Mouse (Mus musculus) forebrain, embryonic 13.5 days (tissue): ENCODE measurements around the gene Copb1. TPM values are rescaled to one million over a fixed set of nuclear protein-coding genes. Genes with fewer than 3 reads are reported as not detected.
A peak's percentile ranks its signal among the peaks of the same experiment; 100 is the strongest.

Experiments used
- ATAC-seq: fragments of 200-750 bp; cut with Nextera tagmentation; 2 replicates; pipeline ENCODE4 v1.8.0; 2017
- H3K27ac ChIP-seq: fragments of 300-500 bp; sonication (generic); 2 replicates; pipeline ENCODE4 v1.5.1; 2015; ENCODE audit warnings: inconsistent platforms, mild to moderate bottlenecking, moderate library complexity
- H3K27me3 ChIP-seq: fragments of 300-500 bp; sonication (generic); 2 replicates; pipeline ENCODE4 v1.6.1; 2015; ENCODE audit warnings: mild to moderate bottlenecking, inconsistent platforms
- H3K36me3 ChIP-seq: fragments of 300-500 bp; sonication (generic); 2 replicates; pipeline ENCODE4 v1.6.1; 2015; ENCODE audit warnings: mild to moderate bottlenecking, inconsistent platforms; ENCODE audit not compliant: poor library complexity, severe bottlenecking
- H3K4me1 ChIP-seq: fragments of 300-500 bp; sonication (generic); 2 replicates; pipeline ENCODE4 v1.6.1; 2015; ENCODE audit warnings: inconsistent platforms
- H3K4me2 ChIP-seq: fragments of 300-500 bp; sonication (generic); 2 replicates; pipeline ENCODE4 v1.6.1; 2015; ENCODE audit warnings: inconsistent platforms, mild to moderate bottlenecking, moderate library complexity
- H3K4me3 ChIP-seq: fragments of 300-500 bp; sonication (generic); 2 replicates; pipeline ENCODE4 v1.5.1; 2015; ENCODE audit warnings: mild to moderate bottlenecking, inconsistent platforms
- H3K9ac ChIP-seq: fragments of 300-500 bp; sonication (generic); 2 replicates; pipeline ENCODE4 v1.6.1; 2015; ENCODE audit warnings: mild to moderate bottlenecking, inconsistent platforms
- H3K9me3 ChIP-seq: fragments of 300-500 bp; sonication (generic); replicated peaks from 2 replicates; pipeline ENCODE4 v1.6.1; 2016; ENCODE audit warnings: inconsistent platforms
- WGBS: fragments of 180-500 bp; shearing (Covaris S2); methylation state at CpG from one replicate; pipeline ENCODE4 v1.1.7; 2015; 5-methylcytosine and 5-hydroxymethylcytosine counted together
- polyA plus RNA-seq: library from polyadenylated mRNA; unstranded; fragments of >200 nt; fragmentation: Nextera tagmentation; extraction: Ambion mirVana; gene quantifications from 2 replicates; pipeline ENCODE4 v1.2.1, GENCODE M21; 2015

Copb1 gene
- polyA plus RNA-seq, 1 experiment from 2014 or later, result 84.1 TPM

DNA sequence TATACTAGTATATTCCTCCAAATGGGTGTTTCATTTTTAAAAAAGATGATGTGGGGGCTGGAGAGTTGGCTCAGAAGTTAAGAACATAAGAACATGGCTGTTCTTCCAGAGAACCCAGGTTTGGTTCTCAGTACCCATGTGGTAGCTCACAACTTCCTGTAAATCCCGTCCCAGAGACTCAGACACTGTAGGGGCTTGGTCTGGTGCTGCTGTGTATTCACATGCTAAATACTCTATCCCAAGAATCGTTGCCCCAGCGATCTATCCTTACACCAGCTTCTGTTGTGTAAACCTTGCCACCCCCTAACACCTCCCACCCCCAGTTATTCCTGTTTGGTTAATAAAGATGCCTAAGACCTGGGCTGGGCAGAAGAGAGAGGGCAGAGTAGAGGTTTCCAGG lies 61.9 kb downstream of the Copb1 start:
- H3K27me3 ChIP-seq, result no peaks in the 10 kb centered on the region
- H3K4me1 ChIP-seq, result no peaks in the 10 kb centered on the region
- H3K9me3 ChIP-seq, result no peaks in the 10 kb centered on the region
- H3K9ac ChIP-seq, result no peak overlapping the region
- H3K36me3 ChIP-seq, result no peaks in the 10 kb centered on the region
- no peak overlapping the region for H3K27ac ChIP-seq
- H3K4me3 ChIP-seq, result no peak overlapping the region
- WGBS, result 46% methylated on average over 3 of the region's 3 CpGs
- ATAC-seq, result no peak
- no peak overlapping the region for H3K4me2 ChIP-seq

DNA sequence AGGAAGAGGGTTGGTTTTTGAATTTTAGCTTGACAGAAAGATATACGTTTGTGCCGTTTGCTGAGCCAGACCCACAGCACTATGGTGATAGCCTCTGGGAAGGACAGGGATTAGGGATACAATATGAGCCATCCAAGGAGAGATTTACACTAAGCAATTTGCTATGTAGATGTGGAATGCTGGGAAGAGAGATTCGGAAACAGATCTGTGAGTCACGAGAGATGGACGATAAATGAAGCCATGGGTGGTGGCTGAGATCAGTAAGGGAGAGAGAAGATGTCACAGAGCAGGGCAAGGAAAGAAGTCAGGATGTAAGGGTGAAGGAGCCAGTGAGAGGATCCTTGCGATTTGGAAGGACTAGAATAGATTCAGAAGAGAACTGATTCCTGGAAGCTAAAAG lies 71.1 kb downstream of the Copb1 start:
- Histone ChIP-seq H3K27ac (no peak overlapping the region), H3K4me3 (no peak overlapping the region), H3K4me1 (peaks cover 12% of the 10 kb centered on the region), H3K36me3 (no peaks in the 10 kb centered on the region), H3K9me3 (no peaks in the 10 kb centered on the region), H3K27me3 (no peaks in the 10 kb centered on the region), H3K9ac (no peak overlapping the region), H3K4me2 (no peak overlapping the region)
- 82% methylated on average over 6 of the region's 6 CpGs for WGBS
- no peak for ATAC-seq

DNA sequence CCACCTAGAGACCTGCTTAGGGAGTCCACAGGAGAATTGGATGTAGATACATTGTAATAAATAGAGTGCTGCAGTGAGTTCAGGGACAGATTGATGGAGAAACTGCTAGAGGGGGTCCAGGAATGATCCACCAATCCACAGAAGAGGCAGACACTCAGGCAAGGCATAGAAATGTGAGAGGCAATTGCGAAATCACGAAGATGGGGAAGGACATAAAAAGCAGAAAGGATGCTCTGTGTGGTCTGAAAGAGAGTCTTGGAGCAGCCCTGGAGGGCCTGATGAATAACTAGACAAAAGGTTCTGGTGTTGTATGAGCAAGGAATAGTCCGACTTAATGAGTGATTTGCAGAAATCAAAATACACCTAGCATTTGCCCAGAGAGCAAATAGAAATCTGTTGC lies 71.8 kb downstream of the Copb1 start:
- no peaks in the 10 kb centered on the region for H3K36me3 ChIP-seq
- H3K4me1 ChIP-seq, result peaks cover 12% of the 10 kb centered on the region
- H3K9ac ChIP-seq, result no peak overlapping the region
- ATAC-seq, result no peak
- H3K4me3 ChIP-seq, result no peak overlapping the region
- WGBS, result 84% methylated on average over 3 of the region's 3 CpGs
- H3K4me2 ChIP-seq, result no peak overlapping the region
- no peak overlapping the region for H3K27ac ChIP-seq
- no peaks in the 10 kb centered on the region for H3K9me3 ChIP-seq
- H3K27me3 ChIP-seq, result no peaks in the 10 kb centered on the region

DNA sequence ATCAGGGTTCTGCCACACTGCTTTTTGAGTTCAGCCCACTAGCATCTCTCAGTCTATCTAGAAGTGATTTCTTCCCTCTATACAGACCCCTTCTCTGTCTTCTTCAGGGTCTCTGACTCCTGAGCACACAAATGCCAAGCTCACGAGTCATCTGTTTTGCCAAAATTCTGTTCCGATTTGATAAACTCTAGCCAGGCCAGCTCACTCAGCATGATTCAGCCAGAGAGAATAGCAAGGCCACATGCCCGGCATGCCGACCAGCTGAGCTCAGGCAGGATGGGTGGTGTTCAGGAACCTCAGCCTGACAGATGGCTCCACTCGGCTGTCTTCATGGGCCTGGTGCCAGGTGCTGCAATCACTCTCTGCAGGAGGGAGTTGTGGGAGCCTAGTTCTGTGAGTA lies 73.1 kb downstream of the Copb1 start:
- 30% methylated on average over 5 of the region's 5 CpGs for WGBS
- Histone ChIP-seq H3K9ac (no peak overlapping the region), H3K36me3 (no peaks in the 10 kb centered on the region), H3K27ac (no peak overlapping the region), H3K4me2 (no peak overlapping the region), H3K4me1 (peaks cover 12% of the 10 kb centered on the region), H3K27me3 (no peaks in the 10 kb centered on the region), H3K9me3 (no peaks in the 10 kb centered on the region), H3K4me3 (no peak overlapping the region)
- peak; percentile 92 for ATAC-seq

DNA sequence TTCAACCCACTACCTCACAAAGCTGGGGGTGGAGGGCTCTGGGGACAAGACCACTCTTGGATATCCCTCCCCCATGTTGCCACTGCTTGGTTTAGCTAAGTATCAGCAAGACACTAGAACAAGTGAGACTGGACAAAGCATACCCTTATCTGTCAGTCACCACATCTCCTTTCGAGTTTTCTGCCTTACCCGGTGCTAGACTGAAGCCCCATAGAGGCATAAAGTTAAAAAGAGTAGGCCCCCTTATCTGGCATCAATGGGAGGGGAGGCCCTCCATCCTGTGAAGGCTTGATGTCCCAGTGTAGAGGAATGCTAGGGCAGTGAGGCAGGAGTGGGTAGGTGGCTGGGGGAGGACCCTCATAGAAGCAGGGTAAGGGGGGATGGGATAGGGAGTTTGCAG lies 77.9 kb downstream of the Copb1 start:
- H3K4me1 ChIP-seq, result peaks cover 5% of the 10 kb centered on the region

DNA sequence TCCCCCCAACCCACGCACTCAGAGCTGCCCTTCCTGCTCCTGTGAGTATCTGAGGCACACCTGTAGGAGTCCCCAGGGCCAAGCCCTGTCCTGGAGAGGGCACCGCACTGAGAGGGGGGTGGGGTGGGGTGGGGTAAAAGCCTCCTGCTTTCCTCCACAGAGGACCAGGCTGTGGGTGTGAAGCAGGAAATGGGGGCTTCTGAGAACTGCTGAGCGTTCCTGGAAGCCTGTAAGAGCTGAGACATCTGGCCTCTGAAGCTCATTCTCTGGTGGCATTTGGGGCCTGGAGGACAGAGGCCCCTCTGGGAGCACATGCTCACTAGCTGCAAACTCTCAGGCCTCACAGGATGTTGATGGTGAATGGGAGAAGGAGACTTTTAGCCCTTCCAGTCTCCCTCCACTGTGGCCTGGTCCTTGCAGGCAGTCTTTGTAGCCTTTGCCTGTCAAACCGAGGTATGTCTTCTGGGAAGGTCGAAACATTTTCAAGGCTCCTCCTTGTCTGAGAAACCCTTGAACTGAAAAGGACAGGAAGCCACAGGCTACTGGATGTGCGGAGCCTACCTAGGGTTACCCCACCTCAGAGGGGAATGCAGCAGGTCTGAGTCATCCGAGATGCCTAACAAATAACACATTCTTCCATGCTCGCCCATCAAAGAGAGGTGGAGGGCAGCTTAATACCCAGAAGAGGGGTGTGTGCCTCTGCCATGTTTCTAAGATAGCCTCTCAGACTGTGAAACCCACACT lies 83.0 kb downstream of the Copb1 start:
- Histone ChIP-seq H3K27me3 (no peaks in the 10 kb centered on the region), H3K36me3 (no peaks in the 10 kb centered on the region), H3K9me3 (no peaks in the 10 kb centered on the region), H3K27ac (no peak overlapping the region), H3K4me1 (no peaks in the 10 kb centered on the region), H3K4me3 (no peak overlapping the region), H3K9ac (no peak overlapping the region), H3K4me2 (no peak overlapping the region)
- 63% methylated on average over 8 of the region's 8 CpGs for WGBS
- ATAC-seq, result no peak

More for the DNA sequence above, 77.9 kb downstream of the Copb1 start:
- no peaks in the 10 kb centered on the region for H3K9me3 ChIP-seq
- no peak overlapping the region for H3K9ac ChIP-seq
- H3K27ac ChIP-seq, result no peak overlapping the region
- H3K27me3 ChIP-seq, result no peaks in the 10 kb centered on the region
- no peak overlapping the region for H3K4me2 ChIP-seq
- 81% methylated on average over 2 of the region's 2 CpGs for WGBS
- no peak for ATAC-seq
- H3K4me3 ChIP-seq, result no peak overlapping the region
- no peaks in the 10 kb centered on the region for H3K36me3 ChIP-seq

DNA sequence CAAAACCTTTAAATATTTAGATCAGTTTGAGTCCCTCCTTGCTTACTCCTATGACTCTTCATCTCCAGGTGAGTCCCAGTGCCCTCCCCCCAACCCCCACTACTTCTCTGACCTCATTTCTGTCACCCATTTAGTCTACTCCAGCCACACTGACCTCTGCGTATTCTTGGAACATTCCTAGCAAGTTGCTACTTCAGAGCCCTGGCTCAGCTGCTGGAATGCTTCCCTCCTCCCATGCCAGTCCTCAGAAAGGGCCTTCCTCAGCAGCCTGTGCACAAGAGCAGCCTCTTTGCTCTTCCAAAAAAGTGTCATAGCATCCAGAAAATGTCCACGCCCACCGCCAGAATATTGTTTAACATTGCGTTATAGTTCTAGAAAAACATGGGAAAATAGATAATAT lies 84.5 kb downstream of the Copb1 start:
- Histone ChIP-seq H3K36me3 (no peaks in the 10 kb centered on the region), H3K4me1 (no peaks in the 10 kb centered on the region), H3K4me2 (no peak overlapping the region), H3K4me3 (no peak overlapping the region), H3K9ac (no peak overlapping the region), H3K27ac (no peak overlapping the region), H3K9me3 (no peaks in the 10 kb centered on the region), H3K27me3 (no peaks in the 10 kb centered on the region)
- WGBS, result 93% methylated on average over 4 of the region's 4 CpGs
- no peak for ATAC-seq

DNA sequence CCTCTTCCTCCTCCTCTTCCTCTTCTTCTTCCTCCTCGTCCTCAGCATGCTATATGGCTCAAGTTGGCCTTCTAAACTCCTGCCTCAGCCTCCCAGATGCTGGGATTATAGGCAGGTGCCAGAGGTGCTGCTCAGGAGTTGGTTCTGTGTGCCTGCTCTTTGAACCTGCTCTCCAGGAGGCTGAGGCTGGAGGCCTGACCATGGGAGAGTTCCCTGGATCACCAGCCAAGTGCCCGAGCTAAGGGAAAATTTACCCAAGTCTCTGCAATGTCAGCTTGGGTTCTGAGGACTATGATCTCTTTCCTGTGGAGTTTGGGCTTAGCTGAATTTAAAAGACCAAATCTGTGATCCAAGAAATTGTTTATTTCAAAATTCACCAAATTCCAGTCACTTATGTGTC lies 85.1 kb downstream of the Copb1 start:
- Histone ChIP-seq H3K27me3 (no peaks in the 10 kb centered on the region), H3K4me3 (no peak overlapping the region), H3K4me1 (no peaks in the 10 kb centered on the region), H3K4me2 (no peak overlapping the region), H3K9ac (no peak overlapping the region), H3K27ac (no peak overlapping the region), H3K36me3 (no peaks in the 10 kb centered on the region), H3K9me3 (no peaks in the 10 kb centered on the region)
- ATAC-seq, result no peak
- 88% methylated on average over 2 of the region's 2 CpGs for WGBS

Other genes with a start within 250 kb of the Copb1 start
- gene Rras2, start 136.9 kb downstream of the Copb1 start, polyA plus RNA-seq, result 18.9 and 20.3 TPM in 2 replicates
- 482 and 494 TPM in 2 replicates for gene Psma1, start 21.4 kb upstream of the Copb1 start, polyA plus RNA-seq
- 4.9 TPM in 2 replicates for gene Pde3b, start 160.6 kb upstream of the Copb1 start, polyA plus RNA-seq